Mouse (Mus musculus) frontal cortex, postnatal 10 days (tissue): ENCODE measurements around the gene Gm19668.
"Not testable (repeated sequence)": the region's sequence is repeated elsewhere in the genome, so short reads cannot be mapped to it uniquely, and the experiment has no call there.

Experiments used
- DNase-seq, 2 experiments: peaks; one replicate each; pipeline ENCODE4 v3.0.0; 2022; ENCODE audit warnings: low spot score in 2 of 2, mixed read lengths in 1 of 2

Gene Gm19668

DNA sequence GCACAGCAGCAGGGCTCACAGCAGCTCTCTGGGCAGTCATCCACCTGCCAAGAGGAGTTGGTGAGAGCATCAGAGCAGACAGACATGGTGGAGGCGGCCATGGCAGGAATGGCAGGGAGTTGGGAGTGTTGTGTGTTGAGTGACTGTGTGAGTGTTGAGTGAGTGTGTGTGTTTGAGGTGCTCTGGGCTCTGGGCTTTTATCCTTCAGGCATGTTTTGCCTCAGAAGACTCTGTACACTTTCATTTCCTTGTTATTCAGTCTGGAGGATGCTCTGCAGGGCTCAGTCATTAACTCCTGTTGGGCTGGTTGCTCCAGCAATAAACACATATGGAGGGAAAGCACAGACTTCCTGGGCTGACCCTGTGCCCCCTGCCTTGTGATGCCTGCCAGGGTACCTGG is 27.7 kb downstream of the Gm19668 start, which contains the start of gene Gm3238:
Gene Gm3238, minus strand, starts transcription at position 101 of the 400 bp plus-strand sequence.
- not testable (repeated sequence) for DNase-seq

DNA sequence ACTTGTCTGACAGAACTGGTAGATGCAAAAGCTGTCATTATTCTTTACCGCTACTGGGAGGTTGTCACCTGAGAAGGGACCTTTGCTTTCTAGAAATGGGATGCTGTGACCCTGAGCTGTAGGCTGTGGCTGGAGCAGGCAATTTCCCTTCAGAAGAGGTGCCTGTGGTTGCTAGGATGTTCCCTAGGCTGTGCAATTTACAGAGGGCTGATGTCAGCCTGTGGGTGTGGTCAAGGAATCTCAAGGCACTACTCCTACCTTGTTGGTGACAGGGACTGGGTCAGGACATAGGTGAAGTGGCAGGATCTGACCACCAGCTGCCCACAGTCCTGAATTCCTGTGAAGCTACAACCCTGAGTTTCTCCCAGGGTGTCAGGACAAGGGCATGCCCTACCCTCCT is 29.2 kb downstream of the Gm19668 start:
- no peak for DNase-seq

DNA sequence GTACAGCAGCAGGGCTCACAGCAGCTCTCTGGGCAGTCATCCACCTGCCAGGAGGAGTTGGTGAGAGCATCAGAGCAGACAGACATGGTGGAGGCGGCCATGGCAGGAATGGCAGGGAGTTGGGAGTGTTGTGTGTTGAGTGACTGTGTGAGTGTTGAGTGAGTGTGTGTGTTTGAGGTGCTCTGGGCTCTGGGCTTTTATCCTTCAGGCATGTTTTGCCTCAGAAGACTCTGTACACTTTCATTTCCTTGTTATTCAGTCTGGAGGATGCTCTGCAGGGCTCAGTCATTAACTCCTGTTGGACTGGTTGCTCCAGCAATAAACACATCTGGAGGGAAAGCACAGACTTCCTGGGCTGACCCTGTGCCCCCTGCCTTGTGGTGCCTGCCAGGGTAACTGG is 39.4 kb downstream of the Gm19668 start, which contains the start of gene Gm3233:
Gene Gm3233, minus strand, starts transcription at position 101 of the 400 bp plus-strand sequence.
- not testable (repeated sequence) for DNase-seq

DNA sequence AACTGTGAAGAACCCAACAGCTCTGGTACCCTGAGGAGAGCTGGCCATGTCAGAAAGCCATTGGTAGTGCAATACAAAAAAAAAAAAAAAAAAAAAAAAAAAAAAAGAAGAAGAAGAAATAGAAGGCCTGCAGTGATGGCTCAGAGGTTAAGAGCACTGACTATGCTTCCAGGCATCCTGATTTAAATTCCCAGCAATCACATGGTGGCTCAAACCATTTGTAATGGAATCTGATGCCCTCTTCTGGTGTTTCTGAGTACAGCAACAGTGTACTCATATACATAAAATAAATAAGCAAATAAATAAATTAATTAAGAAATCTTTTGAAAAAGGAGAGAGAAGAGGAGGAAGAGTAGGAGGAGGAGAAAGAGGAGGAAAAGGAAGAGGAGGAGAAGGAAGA is 45.5 kb downstream of the Gm19668 start:
- no peak for DNase-seq

DNA sequence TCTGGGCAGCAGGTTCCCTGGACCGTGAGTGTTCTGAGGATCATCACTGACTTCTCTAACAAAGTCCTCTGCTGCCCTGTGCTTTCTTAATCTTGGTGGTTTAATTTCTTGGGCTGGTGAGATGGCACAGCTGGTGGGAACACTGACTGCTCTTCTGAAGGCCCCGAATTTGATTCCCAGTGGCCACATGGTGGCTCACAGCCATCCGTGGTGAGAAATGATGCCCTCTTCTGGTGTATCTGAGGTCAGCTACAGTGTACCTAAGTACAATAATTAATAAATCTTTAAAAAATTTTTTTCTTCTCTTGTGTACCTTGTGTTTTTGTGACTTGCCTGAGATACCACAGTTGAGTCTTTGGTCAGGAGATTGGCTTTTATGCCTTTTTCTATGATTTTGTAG is 46.6 kb downstream of the Gm19668 start:
- DNase-seq = not testable (repeated sequence)

DNA sequence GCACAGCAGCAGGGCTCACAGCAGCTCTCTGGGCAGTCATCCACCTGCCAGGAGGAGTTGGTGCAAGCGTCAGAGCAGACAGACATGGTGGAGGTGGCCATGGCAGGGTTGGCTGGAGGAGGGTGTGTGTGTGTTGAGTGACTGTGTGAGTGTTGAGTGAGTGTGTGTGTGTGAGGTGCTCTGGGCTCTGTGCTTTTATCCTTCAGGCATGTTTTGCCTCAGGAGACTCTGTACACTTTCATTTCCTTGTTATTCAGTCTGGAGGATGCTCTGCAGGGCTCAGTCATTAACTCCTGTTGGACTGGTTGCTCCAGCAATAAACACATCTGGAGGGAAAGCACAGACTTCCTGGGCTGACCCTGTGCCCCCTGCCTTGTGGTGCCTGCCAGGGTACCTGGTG is 47.7 kb downstream of the Gm19668 start, which contains the start of gene Gm9736:
Gene Gm9736, minus strand, starts transcription at position 101 of the 400 bp plus-strand sequence.
- not testable (repeated sequence) for DNase-seq

DNA sequence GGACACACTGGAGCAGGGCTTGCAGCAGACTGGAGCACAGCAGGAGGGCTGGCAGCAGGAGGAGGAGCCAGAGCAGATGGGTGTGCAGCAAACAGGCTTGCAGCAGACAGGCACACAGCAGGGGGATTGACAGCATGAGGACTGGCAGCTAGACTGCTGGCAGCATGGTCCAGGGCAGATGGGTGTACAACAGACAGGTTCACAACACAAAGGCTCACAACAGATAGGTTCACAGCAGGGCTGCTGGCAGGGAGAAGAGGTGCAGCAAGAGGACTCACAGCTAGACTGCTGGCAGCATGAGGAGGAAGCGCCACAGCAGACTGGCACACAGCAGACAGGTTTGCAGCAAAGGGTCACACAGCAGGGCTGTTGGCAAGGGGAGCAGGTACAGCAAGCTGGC is 48.2 kb downstream of the Gm19668 start:
- not testable (repeated sequence) for DNase-seq
